Mouse (Mus musculus): Measurements from ENCODE around the gene Sertad4. TPM values are rescaled to one million over a fixed set of nuclear protein-coding genes. Genes with fewer than 3 reads are reported as not detected.

Gene Sertad4
- 3.4 and 3.5 TPM in 2 replicates for polyA plus RNA-seq (2015; fragmentation: Nextera tagmentation; extraction: Ambion mirVana)

DNA sequence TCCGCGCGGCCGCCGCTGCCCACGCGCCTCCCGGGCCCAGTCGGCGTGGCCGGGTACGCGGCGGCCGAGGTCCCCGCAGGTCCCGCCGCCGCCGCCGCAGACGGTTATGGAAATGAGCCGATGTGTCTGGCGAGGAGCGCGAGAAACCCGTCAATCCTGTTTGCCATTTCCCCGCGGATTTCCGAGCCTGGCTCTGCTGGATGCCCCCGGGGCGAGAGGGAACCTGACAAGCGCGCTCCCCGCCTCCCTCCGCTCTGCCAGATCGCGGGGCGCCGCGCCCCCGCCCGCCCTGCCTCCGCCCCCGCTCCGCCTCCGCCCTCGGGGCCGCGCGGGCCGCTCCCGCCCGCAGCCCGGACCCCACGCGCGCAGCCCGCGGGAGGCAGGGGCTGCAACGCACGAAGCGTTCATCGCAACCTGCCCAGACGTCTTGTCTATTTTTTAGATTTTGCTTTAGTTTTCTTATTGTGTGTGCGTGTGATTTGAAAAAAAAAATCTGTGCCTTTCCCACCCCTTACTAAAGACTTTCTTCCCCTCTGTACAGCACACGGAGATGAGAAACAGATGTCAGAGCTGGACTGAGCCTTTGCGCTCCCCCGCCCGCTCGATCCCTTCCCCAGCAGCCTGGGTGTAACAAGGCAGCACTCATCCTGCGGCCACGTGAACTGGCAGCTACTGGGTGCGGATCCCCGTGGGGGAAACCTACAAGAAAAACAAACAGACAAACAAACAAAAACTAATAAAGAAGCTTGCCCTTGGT is at the start of gene Sertad4:
Gene Sertad4, minus strand, starts transcription at position 283 of the 757 bp plus-strand sequence.
- Histone ChIP-seq H3K4me3 (ENCODE audit: low read depth, low read length) (peak within 1 kb of the TSS; percentile 74), H3K9me3 (ENCODE audit: control insufficient read depth) (no peaks in the 10 kb centered on the region), H3K4me2 (replicated peaks; ENCODE audit: low read depth) (peak within 1 kb of the TSS; percentile 98), H3K36me3 (ENCODE audit: control insufficient read depth, insufficient read depth) (no peaks in the 10 kb centered on the region), H3K4me1 (replicated peaks; ENCODE audit: control insufficient read depth, insufficient read depth, low read length) (no peaks in the 10 kb centered on the region), H3K9ac (ENCODE audit: low read depth, low read length) (peak within 1 kb of the TSS; percentile 57), H3K27me3 (replicated peaks; ENCODE audit: control insufficient read depth, insufficient read depth, low read length) (peaks cover 4% of the 10 kb centered on the region; the same call in 1 of the 2 replicates), H3K27ac (ENCODE audit: low read depth, low read length) (peak within 1 kb of the TSS; percentile 31; the same call in 1 of the 2 replicates)
- no peak for TF ChIP-seq CTCF (IDR thresholded peaks at IDR 0.05; ENCODE audit: low read depth)
- 1% methylated on average over 67 of the region's 75 CpGs for WGBS
- peak; percentile 51 for ATAC-seq

DNA sequence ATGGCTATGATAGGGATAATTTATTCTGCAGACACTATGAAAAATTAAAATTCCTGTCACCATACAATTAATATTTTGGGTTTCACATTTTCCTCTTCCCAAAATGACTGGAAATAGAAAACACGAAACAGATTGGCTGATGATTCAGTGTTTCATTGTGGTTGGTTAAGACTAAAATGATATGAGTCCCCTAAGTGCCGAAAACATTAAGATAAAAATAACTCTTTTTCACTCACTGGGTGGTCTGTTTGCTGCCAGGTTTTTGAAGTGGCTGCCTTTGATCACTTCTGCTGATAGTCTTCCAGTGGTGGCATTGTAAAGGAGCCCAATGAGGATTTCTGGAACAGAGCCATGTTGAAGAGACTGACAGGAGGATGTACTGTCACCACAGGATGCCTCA is 46.0 kb upstream of the Sertad4 start:
- ATAC-seq, result no peak
- Histone ChIP-seq H3K27me3 (replicated peaks; ENCODE audit: control insufficient read depth, insufficient read depth, low read length) (no peaks in the 10 kb centered on the region), H3K27ac (ENCODE audit: low read depth, low read length) (no peak overlapping the region), H3K36me3 (ENCODE audit: control insufficient read depth, insufficient read depth) (no peaks in the 10 kb centered on the region), H3K4me2 (replicated peaks; ENCODE audit: low read depth) (no peak overlapping the region), H3K9ac (ENCODE audit: low read depth, low read length) (no peak overlapping the region), H3K9me3 (ENCODE audit: control insufficient read depth) (no peaks in the 10 kb centered on the region), H3K4me3 (ENCODE audit: low read depth, low read length) (no peak overlapping the region), H3K4me1 (replicated peaks; ENCODE audit: control insufficient read depth, insufficient read depth, low read length) (no peaks in the 10 kb centered on the region)
- TF ChIP-seq CTCF (IDR thresholded peaks at IDR 0.05; ENCODE audit: low read depth), result no peak
- WGBS, result 62% methylated on average over 2 of the region's 2 CpGs

DNA sequence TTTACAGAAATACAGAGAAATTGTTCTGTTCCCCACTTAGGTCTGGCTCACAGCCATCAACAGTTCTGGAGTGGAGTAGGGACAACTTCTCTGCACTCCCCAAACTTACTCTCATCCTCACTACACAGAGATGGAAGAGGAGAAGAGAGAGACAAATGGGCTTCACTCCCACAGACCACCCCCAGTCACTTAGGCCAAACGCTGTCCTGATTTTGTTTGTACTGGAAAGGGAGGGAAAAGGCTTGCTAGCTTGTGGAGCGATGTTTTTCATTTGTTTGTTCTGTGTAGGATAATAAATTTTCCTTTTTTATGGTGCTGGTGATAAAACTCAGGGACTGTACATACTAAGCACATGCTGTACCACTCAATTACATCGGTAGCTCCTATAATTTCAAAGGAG is 45.4 kb upstream of the Sertad4 start:
- H3K27me3 ChIP-seq (replicated peaks; ENCODE audit: control insufficient read depth, insufficient read depth, low read length), result no peaks in the 10 kb centered on the region
- H3K36me3 ChIP-seq (ENCODE audit: control insufficient read depth, insufficient read depth), result no peaks in the 10 kb centered on the region
- H3K4me1 ChIP-seq (replicated peaks; ENCODE audit: control insufficient read depth, insufficient read depth, low read length), result no peaks in the 10 kb centered on the region
- H3K4me2 ChIP-seq (replicated peaks; ENCODE audit: low read depth), result no peak overlapping the region
- H3K27ac ChIP-seq (ENCODE audit: low read depth, low read length), result no peak overlapping the region
- H3K9ac ChIP-seq (ENCODE audit: low read depth, low read length), result no peak overlapping the region
- TF ChIP-seq CTCF (IDR thresholded peaks at IDR 0.05; ENCODE audit: low read depth), result no peak
- no peak overlapping the region for H3K4me3 ChIP-seq (ENCODE audit: low read depth, low read length)
- WGBS, result 28% methylated on average over 3 of the region's 3 CpGs
- no peaks in the 10 kb centered on the region for H3K9me3 ChIP-seq (ENCODE audit: control insufficient read depth)
- no peak for ATAC-seq

DNA sequence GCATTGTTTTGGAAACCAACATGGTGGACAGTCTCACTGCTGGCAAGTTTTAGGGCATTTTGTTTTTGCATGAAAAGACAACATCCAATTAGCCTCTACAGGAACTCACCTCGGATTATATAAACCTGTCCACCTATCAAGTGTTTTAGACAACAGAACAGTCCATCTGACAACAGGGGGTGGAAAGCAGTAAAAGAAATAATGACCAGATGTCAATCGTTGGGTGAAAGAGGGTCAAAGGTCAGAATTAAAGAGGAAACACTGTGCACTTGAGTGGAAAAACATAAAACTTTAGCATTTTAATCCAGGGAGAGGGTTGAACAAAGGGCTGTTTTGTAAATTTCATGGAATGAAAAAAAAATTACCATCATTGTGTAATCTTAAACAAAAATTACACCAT is 43.2 kb upstream of the Sertad4 start:
- H3K4me3 ChIP-seq (ENCODE audit: low read depth, low read length), result no peak overlapping the region
- H3K4me1 ChIP-seq (replicated peaks; ENCODE audit: control insufficient read depth, insufficient read depth, low read length), result no peaks in the 10 kb centered on the region
- no peak for TF ChIP-seq CTCF (IDR thresholded peaks at IDR 0.05; ENCODE audit: low read depth)
- 49% methylated on average over 2 of the region's 2 CpGs for WGBS
- H3K27ac ChIP-seq (ENCODE audit: low read depth, low read length), result no peak overlapping the region
- H3K36me3 ChIP-seq (ENCODE audit: control insufficient read depth, insufficient read depth), result no peaks in the 10 kb centered on the region
- no peak for ATAC-seq
- no peaks in the 10 kb centered on the region for H3K27me3 ChIP-seq (replicated peaks; ENCODE audit: control insufficient read depth, insufficient read depth, low read length)
- H3K9ac ChIP-seq (ENCODE audit: low read depth, low read length), result no peak overlapping the region
- H3K4me2 ChIP-seq (replicated peaks; ENCODE audit: low read depth), result no peak overlapping the region
- no peaks in the 10 kb centered on the region for H3K9me3 ChIP-seq (ENCODE audit: control insufficient read depth)

DNA sequence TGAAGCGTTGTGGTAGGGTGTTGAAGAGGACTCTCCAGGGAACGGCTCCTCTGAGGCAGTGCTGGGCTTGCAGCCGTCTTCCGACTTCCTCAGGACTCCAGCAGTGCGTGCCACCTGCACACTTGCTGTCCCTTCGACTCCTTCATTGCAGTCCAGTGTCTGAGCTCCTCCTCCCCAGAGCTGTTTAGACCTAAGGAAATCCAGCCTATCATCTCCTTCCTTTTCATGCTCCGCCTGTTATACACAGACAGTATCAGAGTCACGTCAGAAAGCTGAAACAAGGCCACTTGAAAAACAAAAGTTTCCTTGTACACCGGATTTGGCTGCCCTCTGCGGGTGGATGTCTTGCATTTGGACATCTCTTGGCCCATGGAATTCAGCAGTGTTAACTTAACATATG is 41.7 kb upstream of the Sertad4 start:
- ATAC-seq, result no peak

DNA sequence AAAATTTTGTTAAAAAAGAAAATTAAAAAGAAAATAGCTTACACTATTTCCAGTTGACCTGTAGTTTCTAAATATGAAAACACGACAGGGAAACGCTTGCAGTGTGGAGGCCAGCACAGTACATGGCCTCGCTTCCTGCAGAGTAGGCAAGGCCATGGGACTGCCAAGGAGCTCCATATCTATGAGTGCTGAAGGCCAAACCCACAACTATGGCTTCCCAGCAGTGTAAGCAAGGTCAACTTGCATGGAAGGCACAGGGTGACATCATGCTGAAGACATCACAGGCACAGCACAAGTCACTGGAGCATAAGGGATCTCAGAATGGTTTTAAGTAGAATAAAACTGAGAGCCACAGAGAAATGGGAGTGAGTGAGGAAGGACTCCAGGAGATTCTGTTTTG is 40.5 kb upstream of the Sertad4 start:
- H3K9ac ChIP-seq (ENCODE audit: low read depth, low read length), result no peak overlapping the region
- H3K27ac ChIP-seq (ENCODE audit: low read depth, low read length), result no peak overlapping the region
- no peak for TF ChIP-seq CTCF (IDR thresholded peaks at IDR 0.05; ENCODE audit: low read depth)
- no peak for ATAC-seq
- H3K4me1 ChIP-seq (replicated peaks; ENCODE audit: control insufficient read depth, insufficient read depth, low read length), result no peaks in the 10 kb centered on the region
- 93% methylated on average over 3 of the region's 3 CpGs for WGBS
- H3K4me2 ChIP-seq (replicated peaks; ENCODE audit: low read depth), result no peak overlapping the region
- H3K27me3 ChIP-seq (replicated peaks; ENCODE audit: control insufficient read depth, insufficient read depth, low read length), result no peaks in the 10 kb centered on the region
- H3K36me3 ChIP-seq (ENCODE audit: control insufficient read depth, insufficient read depth), result no peaks in the 10 kb centered on the region
- H3K9me3 ChIP-seq (ENCODE audit: control insufficient read depth), result no peaks in the 10 kb centered on the region
- no peak overlapping the region for H3K4me3 ChIP-seq (ENCODE audit: low read depth, low read length)

More for the DNA sequence above, 41.7 kb upstream of the Sertad4 start:
- 79% methylated on average over 10 of the region's 10 CpGs for WGBS
- no peaks in the 10 kb centered on the region for H3K27me3 ChIP-seq (replicated peaks; ENCODE audit: control insufficient read depth, insufficient read depth, low read length)
- H3K27ac ChIP-seq (ENCODE audit: low read depth, low read length), result no peak overlapping the region
- H3K9ac ChIP-seq (ENCODE audit: low read depth, low read length), result no peak overlapping the region
- no peaks in the 10 kb centered on the region for H3K9me3 ChIP-seq (ENCODE audit: control insufficient read depth)
- no peaks in the 10 kb centered on the region for H3K36me3 ChIP-seq (ENCODE audit: control insufficient read depth, insufficient read depth)
- H3K4me2 ChIP-seq (replicated peaks; ENCODE audit: low read depth), result no peak overlapping the region
- H3K4me1 ChIP-seq (replicated peaks; ENCODE audit: control insufficient read depth, insufficient read depth, low read length), result no peaks in the 10 kb centered on the region
- H3K4me3 ChIP-seq (ENCODE audit: low read depth, low read length), result no peak overlapping the region
- peak; percentile 25 for TF ChIP-seq CTCF (IDR thresholded peaks at IDR 0.05; ENCODE audit: low read depth)

All from intestine, postnatal 0 days (tissue).